Mouse (Mus musculus) right cerebral cortex, postnatal 4 days (tissue): ENCODE measurements around the gene Osbpl9.

Experiments used
- DNase-seq: peaks from one replicate; pipeline ENCODE4 v3.0.0-alpha.2; 2022

Gene Osbpl9

GRCm38 (mm10) chr4:109094269-109094668 lies 107.8 kb downstream of the Osbpl9 start:
- no peak for DNase-seq

- DNase-seq, result no peak
Observed at GRCm38 (mm10) chr4:109092344-109092743, 109.7 kb downstream of the Osbpl9 start.

- DNase-seq, result no peak
Observed at GRCm38 (mm10) chr4:109091241-109091777, 110.8 kb downstream of the Osbpl9 start.

- no peak for DNase-seq
Observed at GRCm38 (mm10) chr4:109089999-109090398, 112.1 kb downstream of the Osbpl9 start.

GRCm38 (mm10) chr4:109089171-109089570 lies 112.9 kb downstream of the Osbpl9 start:
- no peak for DNase-seq

- no peak for DNase-seq
Observed at GRCm38 (mm10) chr4:109080118-109080517, 122.0 kb downstream of the Osbpl9 start.

GRCm38 (mm10) chr4:109079676-109080075 lies 122.4 kb downstream of the Osbpl9 start:
- DNase-seq, result no peak

- DNase-seq, result no peak
Observed at GRCm38 (mm10) chr4:109078941-109079340, 123.1 kb downstream of the Osbpl9 start.

- DNase-seq, result no peak
Observed at GRCm38 (mm10) chr4:109073296-109073695, 128.8 kb downstream of the Osbpl9 start.

GRCm38 (mm10) chr4:109072891-109073290 lies 129.2 kb downstream of the Osbpl9 start:
- no peak for DNase-seq

GRCm38 (mm10) chr4:109065714-109066113 lies 136.4 kb downstream of the Osbpl9 start:
- no peak for DNase-seq

GRCm38 (mm10) chr4:109064941-109065340 lies 137.1 kb downstream of the Osbpl9 start:
- no peak for DNase-seq

GRCm38 (mm10) chr4:109059255-109059821 lies 142.7 kb downstream of the Osbpl9 start:
- DNase-seq, result no peak

GRCm38 (mm10) chr4:109057640-109058039 lies 144.4 kb downstream of the Osbpl9 start:
- no peak for DNase-seq

- DNase-seq, result no peak
Observed at GRCm38 (mm10) chr4:109056351-109056750, 145.7 kb downstream of the Osbpl9 start.

- no peak for DNase-seq
Observed at GRCm38 (mm10) chr4:109054003-109054402, 148.1 kb downstream of the Osbpl9 start.

- no peak for DNase-seq
Observed at GRCm38 (mm10) chr4:109052282-109052681, 149.8 kb downstream of the Osbpl9 start.

GRCm38 (mm10) chr4:109048258-109048657 lies 153.8 kb downstream of the Osbpl9 start:
- no peak for DNase-seq

- no peak for DNase-seq
Observed at GRCm38 (mm10) chr4:109043756-109044155, 158.3 kb downstream of the Osbpl9 start.

- DNase-seq, result no peak
Observed at GRCm38 (mm10) chr4:109043294-109043693, 158.8 kb downstream of the Osbpl9 start.

- DNase-seq, result no peak
Observed at GRCm38 (mm10) chr4:109042739-109043138, 159.3 kb downstream of the Osbpl9 start.

GRCm38 (mm10) chr4:109036327-109036726 lies 165.7 kb downstream of the Osbpl9 start:
- peak; percentile 77 for DNase-seq

GRCm38 (mm10) chr4:109030266-109030665 lies 171.8 kb downstream of the Osbpl9 start:
- no peak for DNase-seq

- DNase-seq, result no peak
Observed at GRCm38 (mm10) chr4:109029857-109030256, 172.2 kb downstream of the Osbpl9 start.

- DNase-seq, result no peak
Observed at GRCm38 (mm10) chr4:109026543-109026942, 175.5 kb downstream of the Osbpl9 start.
